8 mouse cellular contexts compared by ENCODE assay signal in the genomic region with DNA sequence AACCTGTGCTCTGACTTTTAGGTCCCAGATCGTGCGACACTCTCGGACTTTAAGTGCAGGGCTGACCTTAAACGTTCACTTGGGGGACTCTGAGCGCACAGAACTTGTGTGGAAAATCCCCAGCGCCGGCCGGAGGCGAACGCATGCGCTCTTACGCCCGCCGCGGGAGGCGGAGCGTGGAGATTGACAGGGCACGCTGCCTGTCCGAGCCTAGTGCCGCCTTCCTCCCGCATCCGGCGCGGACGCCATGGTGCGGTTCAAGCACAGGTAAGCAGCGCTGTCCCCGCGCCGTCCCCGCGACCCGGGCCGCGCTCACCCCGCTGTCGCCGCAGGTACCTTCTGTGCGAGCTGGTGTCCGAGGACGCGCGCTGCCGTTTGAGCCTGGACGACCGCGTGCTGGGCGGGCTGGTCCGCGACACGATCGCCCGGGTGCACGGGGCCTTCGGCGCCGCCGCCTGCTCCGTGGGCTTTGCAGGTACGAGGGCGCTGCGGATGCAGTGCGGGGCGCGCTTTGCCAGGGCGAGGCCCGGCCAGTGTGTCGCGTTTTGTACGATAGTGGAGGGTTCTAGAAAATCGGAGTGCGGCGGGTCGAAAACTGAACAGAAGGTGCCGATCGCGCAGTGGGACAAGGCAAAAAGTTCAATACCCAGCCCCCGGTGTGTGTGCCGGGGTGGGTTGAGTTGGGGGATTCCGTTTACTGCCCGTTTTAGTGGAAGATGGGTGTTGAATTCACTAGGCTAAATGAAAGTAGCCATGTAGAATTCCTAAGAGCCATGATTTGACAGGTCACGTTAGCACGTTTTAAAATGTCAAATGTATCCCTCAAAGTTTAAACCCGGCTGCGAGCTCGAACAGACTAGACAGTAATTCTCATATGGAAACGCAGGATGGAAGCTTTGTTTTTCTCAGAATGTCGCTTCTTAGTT. TPM values are rescaled to one million over a fixed set of nuclear protein-coding genes. Genes with fewer than 3 reads are reported as not detected.
A peak's percentile ranks its signal among the peaks of the same experiment; 100 is the strongest.
DNase-seq lines count a peak whose midpoint lies in the region; ATAC-seq lines count a peak whose summit lies in the region.

No protein-coding gene starts in this region.

- 0 out of 2 replicates have a peak overlapping the region, but pooled peaks have one; percentile 18 for H3K27ac ChIP-seq in embryonic facial prominence, embryonic 14.5 days (replicated peaks; ENCODE audit: low read depth, low read length)
- peak overlapping the region; percentile 37; the same call in 1 of the 2 replicates for H3K27ac ChIP-seq in kidney, embryonic 14.5 days (ENCODE audit: low read depth, low read length)
- peak overlapping the region; percentile 69 for H3K27ac ChIP-seq in limb, embryonic 15.5 days

- peak; percentile 94 for DNase-seq in 3T3-L1 (ENCODE audit: low read depth, low spot score)
- peak; percentile 77 to 87 for DNase-seq in adrenal gland, postnatal 4 days (ENCODE audit: low spot score in 2 of 2)
- DNase-seq in embryonic facial prominence, embryonic 14.5 days (ENCODE audit: low spot score) = peak; percentile 95
- peak; percentile 91 to 94 for DNase-seq in heart, adult 9 months (ENCODE audit: low spot score in 2 of 2)
- DNase-seq in monocyte, adult 2 months (ENCODE audit: low read depth in 1 of 2, low spot score in 2 of 2) = peak; percentile 58 to 77
- peak; percentile 94 for DNase-seq in spleen, postnatal 36 days (ENCODE audit: low spot score in 2 of 2)

- H3K4me1 ChIP-seq in embryonic facial prominence, embryonic 14.5 days (ENCODE audit: control insufficient read depth, insufficient read depth, low read length) = peaks cover 6% of the 10 kb centered on the region
- peaks cover 21% of the 10 kb centered on the region for H3K4me1 ChIP-seq in kidney, embryonic 14.5 days (ENCODE audit: control insufficient read depth, insufficient read depth, low read length)
- H3K4me1 ChIP-seq in limb, embryonic 15.5 days = peaks cover 19% of the 10 kb centered on the region

- no peaks in the 10 kb centered on the region for H3K9me3 ChIP-seq in embryonic facial prominence, embryonic 14.5 days (ENCODE audit: control insufficient read depth, low read length)
- no peaks in the 10 kb centered on the region for H3K9me3 ChIP-seq in kidney, embryonic 14.5 days (ENCODE audit: control insufficient read depth, low read length)
- no peaks in the 10 kb centered on the region for H3K9me3 ChIP-seq in limb, embryonic 15.5 days

- H3K36me3 ChIP-seq in embryonic facial prominence, embryonic 14.5 days (ENCODE audit: control insufficient read depth, insufficient read depth, low read length) = peaks cover 35% of the 10 kb centered on the region
- H3K36me3 ChIP-seq in kidney, embryonic 14.5 days (ENCODE audit: control insufficient read depth, insufficient read depth, low read length) = peaks cover 35% of the 10 kb centered on the region
- peaks cover 35% of the 10 kb centered on the region for H3K36me3 ChIP-seq in limb, embryonic 15.5 days

- H3K9ac ChIP-seq in embryonic facial prominence, embryonic 14.5 days (ENCODE audit: low read depth, low read length) = peak overlapping the region; percentile 76
- H3K9ac ChIP-seq in kidney, embryonic 14.5 days (ENCODE audit: low read depth, low read length) = peak overlapping the region; percentile 86
- H3K9ac ChIP-seq in limb, embryonic 15.5 days = peak overlapping the region; percentile 63

- peak overlapping the region; percentile 92 for H3K4me3 ChIP-seq in embryonic facial prominence, embryonic 14.5 days (ENCODE audit: low read depth, low read length)
- peak overlapping the region; percentile 77 for H3K4me3 ChIP-seq in kidney, embryonic 14.5 days (ENCODE audit: low read length)
- peak overlapping the region; percentile 80 for H3K4me3 ChIP-seq in limb, embryonic 15.5 days

- H3K4me2 ChIP-seq in embryonic facial prominence, embryonic 14.5 days (ENCODE audit: low read depth, low read length) = peak overlapping the region; percentile 89
- H3K4me2 ChIP-seq in kidney, embryonic 14.5 days (replicated peaks; ENCODE audit: low read depth, low read length) = peak overlapping the region; percentile 66
- H3K4me2 ChIP-seq in limb, embryonic 15.5 days = peak overlapping the region; percentile 80

- ATAC-seq in embryonic facial prominence, embryonic 14.5 days (ENCODE audit: low read depth) = peak; percentile 87
- ATAC-seq in kidney, embryonic 14.5 days (ENCODE audit: low FRiP score, low TSS enrichment) = peak; percentile 82
- peak; percentile 78; the same call in 1 of the 2 replicates for ATAC-seq in limb, embryonic 15.5 days (ENCODE audit: insufficient number of reproducible peaks, low FRiP score, low TSS enrichment, low read depth)

- peaks cover 5% of the 10 kb centered on the region; the same call in 1 of the 2 replicates for H3K27me3 ChIP-seq in embryonic facial prominence, embryonic 14.5 days (replicated peaks; ENCODE audit: control insufficient read depth, insufficient read depth, low read length)
- peaks cover 8% of the 10 kb centered on the region; the same call in 1 of the 2 replicates for H3K27me3 ChIP-seq in kidney, embryonic 14.5 days (ENCODE audit: control insufficient read depth, insufficient read depth, low read length)
- peaks cover 10% of the 10 kb centered on the region; the same call in 1 of the 2 replicates for H3K27me3 ChIP-seq in limb, embryonic 15.5 days

- WGBS in embryonic facial prominence, embryonic 14.5 days = under 1% methylated on average over 60 of the region's 88 CpGs
- under 1% methylated on average over 86 of the region's 88 CpGs for WGBS in kidney, embryonic 14.5 days
- WGBS in limb, embryonic 15.5 days = under 1% methylated on average over 88 of the region's 88 CpGs

RNA-seq across cellular contexts. Expression of a gene that starts 2.4 kb away (rescaled TPM):
- 10 to 100 TPM; 45.9 to 46.8 TPM for total RNA-seq in adrenal gland, postnatal 4 days (2021)
- 82.6 and 95.5 TPM in 2 replicates for polyA plus RNA-seq in embryonic facial prominence, embryonic 14.5 days (2014; fragmentation: Nextera tagmentation; extraction: Ambion mirVana)
- polyA plus RNA-seq in kidney, embryonic 14.5 days (2014; fragmentation: Nextera tagmentation; extraction: Ambion mirVana) = 116 and 120 TPM in 2 replicates
- polyA plus RNA-seq in limb, embryonic 15.5 days (2015; fragmentation: Nextera tagmentation; extraction: Ambion mirVana) = 96.2 and 97.1 TPM in 2 replicates

RNA-seq across cellular contexts. Expression of a gene that starts 34.6 kb away (rescaled TPM):
- total RNA-seq in adrenal gland, postnatal 4 days (2021) = 100 to 1,000 TPM; 214 to 224 TPM
- polyA plus RNA-seq in embryonic facial prominence, embryonic 14.5 days (2014; fragmentation: Nextera tagmentation; extraction: Ambion mirVana) = 77.2 and 79.1 TPM in 2 replicates
- polyA plus RNA-seq in kidney, embryonic 14.5 days (2014; fragmentation: Nextera tagmentation; extraction: Ambion mirVana) = 81.9 TPM in 2 replicates
- 108 and 135 TPM in 2 replicates for polyA plus RNA-seq in limb, embryonic 15.5 days (2015; fragmentation: Nextera tagmentation; extraction: Ambion mirVana)

RNA-seq across cellular contexts. Expression of a gene that starts 41.4 kb away (rescaled TPM):
- total RNA-seq in adrenal gland, postnatal 4 days (2021) = 10 to 100 TPM; 54.4 to 59.8 TPM
- 39.0 and 41.9 TPM in 2 replicates for polyA plus RNA-seq in embryonic facial prominence, embryonic 14.5 days (2014; fragmentation: Nextera tagmentation; extraction: Ambion mirVana)
- polyA plus RNA-seq in kidney, embryonic 14.5 days (2014; fragmentation: Nextera tagmentation; extraction: Ambion mirVana) = 39.7 and 58.8 TPM in 2 replicates
- 36.4 and 43.7 TPM in 2 replicates for polyA plus RNA-seq in limb, embryonic 15.5 days (2015; fragmentation: Nextera tagmentation; extraction: Ambion mirVana)

RNA-seq across cellular contexts. Expression of a gene that starts 43.9 kb away (rescaled TPM):
- 1 to 10 TPM; 4.5 to 5.0 TPM for total RNA-seq in adrenal gland, postnatal 4 days (2021)
- 2.7 and 3.1 TPM in 2 replicates for polyA plus RNA-seq in embryonic facial prominence, embryonic 14.5 days (2014; fragmentation: Nextera tagmentation; extraction: Ambion mirVana)
- polyA plus RNA-seq in kidney, embryonic 14.5 days (2014; fragmentation: Nextera tagmentation; extraction: Ambion mirVana) = 2.0 and 2.4 TPM in 2 replicates
- polyA plus RNA-seq in limb, embryonic 15.5 days (2015; fragmentation: Nextera tagmentation; extraction: Ambion mirVana) = 1.2 and 1.3 TPM in 2 replicates

Comparison
In these comparisons a context has a peak if more than half of its experiments do, and no peak if none do; other contexts are left out.
1. Peak in every context shown above with its lines: DNase-seq, ATAC-seq, H3K4me3 ChIP-seq and H3K27ac ChIP-seq.
2. H3K27ac ChIP-seq: peak in every context shown above with its lines; median percentile 69 in limb, embryonic 15.5 days; 37 in kidney, embryonic 14.5 days; 18 in embryonic facial prominence, embryonic 14.5 days.